Comparison of ENCODE assay signal across 8 mouse cellular contexts in the genomic region with DNA sequence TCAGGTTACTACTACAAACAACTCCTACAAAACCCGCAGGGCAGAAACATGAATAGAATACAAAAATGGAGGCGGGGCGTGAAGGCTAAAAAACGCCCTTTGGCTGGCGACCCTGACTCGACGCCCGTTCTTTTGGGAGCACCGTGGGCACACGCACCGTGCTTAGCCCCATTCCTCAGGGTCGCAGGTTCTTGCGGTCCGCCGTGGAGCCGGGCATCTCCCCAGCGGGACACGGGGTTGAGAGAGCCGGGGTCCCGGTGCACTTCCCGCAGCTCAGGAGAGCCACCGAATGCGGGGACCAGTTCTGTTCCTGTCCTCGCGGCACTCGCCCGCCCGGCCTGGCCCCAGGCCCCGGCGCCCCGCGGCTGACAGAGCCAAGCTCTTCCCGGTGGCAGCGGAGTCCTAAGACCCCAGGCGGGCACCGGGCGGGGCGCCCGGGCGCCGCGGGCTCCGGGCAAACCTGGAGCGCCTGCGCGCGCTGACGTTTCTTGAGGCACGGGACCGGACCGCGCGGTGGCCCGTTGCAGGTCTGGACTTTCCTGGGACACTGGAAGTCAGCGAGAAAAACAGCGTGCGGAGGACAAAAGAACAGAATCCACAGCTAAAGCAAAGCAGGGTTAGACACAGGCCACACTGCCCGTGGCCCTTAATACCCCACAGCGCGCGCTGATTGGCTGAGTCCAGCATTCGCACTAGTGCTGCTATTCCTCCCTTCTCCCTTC. TPM values are rescaled to one million over a fixed set of nuclear protein-coding genes. Genes with fewer than 3 reads are reported as not detected.
DNase-seq lines count a peak whose midpoint lies in the region; ATAC-seq lines count a peak whose summit lies in the region.

No protein-coding gene starts in this region.

- ATAC-seq in forebrain, embryonic 16.5 days, result peak; percentile 74

- H3K4me2 ChIP-seq in forebrain, embryonic 16.5 days (ENCODE audit: low read length), result peak overlapping the region; percentile 67

- DNase-seq in ovary, postnatal 36 days (ENCODE audit: low spot score), result peak; percentile 42
- DNase-seq in ovary, adult 18-20 months (ENCODE audit: low spot score), result no peak
- DNase-seq in cerebellum, adult 11 months, result peak; percentile 55
- peak; percentile 47 to 54 for DNase-seq in heart, postnatal 36 days
- peak; percentile 57 to 67 for DNase-seq in kidney, postnatal 4 days
- peak; percentile 44 for DNase-seq in lung, postnatal 14 days
- DNase-seq in right cerebral cortex, adult 2 months (ENCODE audit: low spot score in 2 of 2), result peak; percentile 27 to 44

- WGBS in forebrain, embryonic 16.5 days, result under 1% methylated on average over 62 of the region's 62 CpGs

- peak overlapping the region; percentile 56 for H3K27ac ChIP-seq in forebrain, embryonic 16.5 days (ENCODE audit: low read length)

- intact Hi-C loops in heart, postnatal 36 days (cut with DNase I), result loop anchor here (10.0 kb wide), 2 partner anchors 540 to 1790 kb away; a partner anchor contains a TSS

- no peaks in the 10 kb centered on the region for H3K27me3 ChIP-seq in forebrain, embryonic 16.5 days (replicated peaks; ENCODE audit: control insufficient read depth, insufficient read depth, low read length)

- peak overlapping the region; percentile 76 for H3K4me3 ChIP-seq in forebrain, embryonic 16.5 days (replicated peaks; ENCODE audit: low read length)

- peaks cover 12% of the 10 kb centered on the region for H3K4me1 ChIP-seq in forebrain, embryonic 16.5 days (replicated peaks; ENCODE audit: control insufficient read depth, insufficient read depth, low read length)

- peak overlapping the region; percentile 89 for H3K9ac ChIP-seq in forebrain, embryonic 16.5 days (replicated peaks; ENCODE audit: low read depth, low read length)

- no peaks in the 10 kb centered on the region for H3K9me3 ChIP-seq in forebrain, embryonic 16.5 days (ENCODE audit: control insufficient read depth, low read length)

- H3K36me3 ChIP-seq in forebrain, embryonic 16.5 days (ENCODE audit: control insufficient read depth, insufficient read depth), result no peaks in the 10 kb centered on the region

RNA-seq across cellular contexts. Expression of a gene that starts 4.5 kb away (rescaled TPM):
- 0.20 and 0.38 TPM in 2 replicates for polyA plus RNA-seq in forebrain, embryonic 16.5 days (2015; fragmentation: Nextera tagmentation; extraction: Ambion mirVana)
- not detected for total RNA-seq in heart, postnatal 36 days (2021)

RNA-seq across cellular contexts. Expression of a gene that starts 6.6 kb away (rescaled TPM):
- 39.9 and 41.8 TPM in 2 replicates for polyA plus RNA-seq in forebrain, embryonic 16.5 days (2015; fragmentation: Nextera tagmentation; extraction: Ambion mirVana)
- total RNA-seq in heart, postnatal 36 days (2021), result 10 to 100 TPM; 13.7 to 16.7 TPM

RNA-seq across cellular contexts. Expression of a gene that starts 47.5 kb away (rescaled TPM):
- polyA plus RNA-seq in forebrain, embryonic 16.5 days (2015; fragmentation: Nextera tagmentation; extraction: Ambion mirVana), result 2.1 and 2.8 TPM in 2 replicates
- total RNA-seq in heart, postnatal 36 days (2021), result 10 to 100 TPM; 16.9 to 21.6 TPM

RNA-seq across cellular contexts. Expression of a gene that starts 49.0 kb away (rescaled TPM):
- polyA plus RNA-seq in forebrain, embryonic 16.5 days (2015; fragmentation: Nextera tagmentation; extraction: Ambion mirVana), result not detected in 2 replicates
- total RNA-seq in heart, postnatal 36 days (2021), result not detected

RNA-seq across cellular contexts. Expression of a gene that starts 52.4 kb away (rescaled TPM):
- polyA plus RNA-seq in forebrain, embryonic 16.5 days (2015; fragmentation: Nextera tagmentation; extraction: Ambion mirVana), result 0.83 and 0.86 TPM in 2 replicates
- not detected for total RNA-seq in heart, postnatal 36 days (2021)
